Mouse (Mus musculus): ENCODE data around the gene Camk1.

GRCm38 (mm10) chr6:113346897-113347296 lies 3.1 kb upstream of the Camk1 start:
- TF ChIP-seq CTCF (IDR thresholded peaks at IDR 0.05; ENCODE audit: extremely low read depth, insufficient read depth, low read length) (no peak), POLR2A (IDR thresholded peaks at IDR 0.05; ENCODE audit: extremely low read depth, insufficient read depth, low read length) (no peak)

All from cortical plate, adult 2 months (tissue).